Mouse (Mus musculus) spleen, postnatal 14 days (tissue): ENCODE data around the gene 6030458C11Rik.
"Not testable (repeated sequence)": the region's sequence is repeated elsewhere in the genome, so short reads cannot be mapped to it uniquely, and the experiment has no call there.

ENCODE experiments used
- DNase-seq, 2 experiments: peaks; one replicate each; pipeline ENCODE4 v3.0.0; 2021 to 2022; ENCODE audit warnings: low spot score in 2 of 2

Gene 6030458C11Rik

GRCm38 (mm10) chr15:12822416-12823395, 1.7 kb downstream of the 6030458C11Rik start:
- no peak for DNase-seq

DNA sequence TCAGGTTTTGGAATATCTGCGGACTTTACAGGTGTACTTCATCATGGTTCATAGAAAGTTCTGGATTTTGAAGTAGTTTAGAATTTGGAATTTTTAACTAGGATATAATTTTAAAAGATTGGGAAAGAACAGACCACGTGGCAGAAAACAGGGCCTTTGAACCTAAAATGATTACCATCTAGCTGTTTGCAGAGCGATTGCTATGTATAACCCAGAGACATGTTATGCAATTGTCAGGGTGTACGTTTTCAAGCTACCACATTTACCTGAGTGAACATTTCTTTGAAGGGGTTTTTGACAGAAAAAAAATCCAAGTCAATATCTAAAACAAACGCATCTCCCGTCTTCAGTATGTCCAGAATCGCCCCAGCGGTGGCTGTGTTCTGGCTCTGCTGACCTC, 6.9 kb downstream of the 6030458C11Rik start:
- DNase-seq, result no peak

DNA sequence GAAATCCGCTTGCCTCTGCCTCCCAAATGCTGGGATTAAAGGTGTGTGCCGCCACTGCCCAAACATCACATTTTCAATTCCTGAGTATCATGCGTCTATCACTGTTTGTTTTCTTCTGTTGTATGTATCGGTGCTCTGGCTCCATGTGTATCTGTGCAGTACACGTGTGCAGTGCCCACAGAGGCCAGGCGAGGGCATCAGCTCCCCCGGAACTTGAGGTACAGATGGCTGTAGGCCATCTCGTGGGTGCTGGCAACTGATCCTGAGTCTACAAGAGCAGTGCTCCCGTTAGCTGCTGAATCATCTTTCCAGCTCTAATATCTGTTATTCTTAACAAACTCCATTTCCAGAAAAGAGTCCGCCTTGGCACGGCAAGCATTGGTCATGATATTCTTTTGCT, 11.8 kb downstream of the 6030458C11Rik start:
- no peak for DNase-seq

DNA sequence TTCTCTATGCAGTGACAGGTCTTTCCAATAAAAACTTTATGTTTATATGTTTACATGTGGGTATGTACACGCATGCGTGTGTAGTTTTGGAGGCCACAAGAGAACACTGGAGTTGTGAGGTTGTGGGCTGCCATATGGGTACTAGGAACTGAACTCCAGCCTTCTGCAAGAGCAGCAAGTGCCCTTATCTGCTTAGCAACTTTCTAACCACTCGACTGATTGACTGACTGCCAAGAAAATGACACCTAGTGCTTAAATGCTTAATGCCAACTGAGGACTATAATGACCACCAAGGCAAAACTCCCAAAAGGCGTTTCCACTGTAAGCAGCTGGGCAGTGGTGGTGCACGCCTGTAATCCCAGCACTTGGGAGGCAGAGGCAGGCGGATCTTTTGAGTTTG, 15.1 kb downstream of the 6030458C11Rik start:
- DNase-seq, result no peak

- no peak for DNase-seq
Measured at GRCm38 (mm10) chr15:12807088-12807487, 17.4 kb downstream of the 6030458C11Rik start.

GRCm38 (mm10) chr15:12805071-12805470, 19.4 kb downstream of the 6030458C11Rik start:
- no peak for DNase-seq

DNA sequence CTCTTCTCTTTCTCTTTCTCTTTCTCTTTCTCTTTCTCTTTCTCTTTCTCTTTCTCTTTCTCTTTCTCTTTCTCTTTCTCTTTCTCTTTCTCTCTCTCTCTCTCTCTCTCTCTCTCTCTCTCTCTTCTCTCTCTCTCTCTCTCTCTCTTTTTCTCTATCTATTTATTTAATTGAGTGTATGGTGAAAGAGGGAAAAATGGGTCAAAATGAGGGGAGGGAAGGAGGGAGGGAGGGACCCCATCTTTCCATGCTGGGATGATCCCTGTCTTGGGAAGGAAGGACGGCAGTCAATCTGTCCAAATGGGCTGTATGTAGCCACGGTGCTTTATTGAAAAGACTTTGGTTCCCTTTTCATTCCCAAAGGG, 23.3 kb downstream of the 6030458C11Rik start:
- not testable (repeated sequence) for DNase-seq

- no peak for DNase-seq
Measured at GRCm38 (mm10) chr15:12800405-12801141, 23.9 kb downstream of the 6030458C11Rik start.

GRCm38 (mm10) chr15:12798043-12798442, 26.4 kb downstream of the 6030458C11Rik start:
- no peak for DNase-seq

DNA sequence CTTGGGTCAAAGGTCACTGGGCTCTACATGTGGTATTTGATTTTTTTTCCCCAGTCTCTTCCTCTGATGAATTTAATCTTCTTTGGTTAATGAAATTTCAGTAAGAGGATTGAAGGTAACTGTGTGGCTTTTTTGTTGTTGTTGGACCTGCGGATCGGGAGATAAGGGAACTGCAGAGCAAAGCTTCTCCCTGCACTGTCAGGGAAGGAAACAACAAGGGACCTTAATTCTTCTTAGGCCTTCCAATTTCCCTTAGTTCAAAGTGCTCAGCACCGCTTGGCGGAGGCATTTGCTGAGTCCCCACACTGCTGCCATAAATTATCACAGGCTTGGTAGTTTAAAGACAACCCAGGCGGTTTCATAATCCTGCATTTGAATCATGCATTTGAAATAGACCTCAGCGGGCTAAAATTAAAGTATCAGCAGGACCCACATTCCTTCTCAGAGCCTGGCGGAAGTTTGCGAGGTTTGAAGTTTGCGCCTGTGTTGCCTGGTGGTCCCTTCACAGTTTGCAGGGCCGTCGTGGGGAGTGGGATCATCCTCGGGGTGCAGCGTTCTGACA, 28.5 kb downstream of the 6030458C11Rik start:
- no peak for DNase-seq

- DNase-seq, result peak in 1 of 2 experiments; percentile 40
Measured at GRCm38 (mm10) chr15:12795457-12795894, 29.0 kb downstream of the 6030458C11Rik start.

DNA sequence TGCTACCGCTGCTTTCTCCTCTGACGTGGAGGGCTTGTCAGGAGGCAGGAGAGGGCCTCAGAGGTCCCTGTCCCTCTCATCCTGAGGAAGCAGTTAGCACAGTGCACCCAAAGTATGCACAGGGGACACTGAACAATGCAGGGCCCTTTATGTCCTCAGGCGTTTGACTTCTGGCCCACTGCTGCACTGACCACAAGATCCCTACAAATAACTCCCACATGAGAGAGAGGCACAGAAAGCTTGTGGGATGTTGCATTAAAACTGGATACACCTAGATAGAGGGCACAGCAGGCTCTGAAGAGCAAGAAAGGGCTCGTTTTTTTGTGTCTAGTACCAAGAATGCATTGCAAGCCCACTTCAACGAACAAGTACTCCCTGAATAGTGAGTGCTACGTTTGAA, 30.1 kb downstream of the 6030458C11Rik start:
- no peak for DNase-seq

- no peak for DNase-seq
Measured at GRCm38 (mm10) chr15:12789406-12789867, 35.0 kb downstream of the 6030458C11Rik start.

GRCm38 (mm10) chr15:12788536-12788935, 35.9 kb downstream of the 6030458C11Rik start:
- DNase-seq, result no peak

DNA sequence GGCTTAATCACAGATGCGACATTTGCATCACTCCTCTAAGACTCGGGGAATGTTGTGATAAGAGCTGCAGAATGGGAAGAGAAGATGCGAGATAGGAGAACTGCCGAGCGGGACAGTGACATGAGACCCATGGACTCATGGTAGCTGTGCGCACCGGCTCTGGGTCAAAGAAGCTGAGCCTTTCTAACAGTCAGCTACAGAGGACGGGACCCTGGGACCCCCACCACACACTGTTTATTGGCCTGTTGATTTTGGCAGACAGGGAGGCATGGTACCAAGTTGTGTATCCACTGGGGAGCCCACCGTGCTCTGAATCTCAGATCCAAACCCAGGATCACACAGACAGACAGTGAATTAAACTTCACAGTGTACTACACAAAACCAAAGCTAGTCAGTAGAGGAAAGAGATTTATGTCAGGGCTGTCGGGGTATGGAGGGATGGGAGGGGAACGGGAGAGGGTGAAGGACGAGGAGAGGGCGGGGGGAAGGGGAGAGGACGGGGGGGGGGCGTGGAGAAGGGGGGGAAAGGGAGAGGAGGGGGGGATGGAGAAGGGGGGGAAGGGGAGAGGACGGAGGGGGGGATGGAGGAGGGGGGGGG, 42.6 kb downstream of the 6030458C11Rik start:
- no peak for DNase-seq

GRCm38 (mm10) chr15:12781296-12781695, 43.2 kb downstream of the 6030458C11Rik start:
- no peak for DNase-seq

DNA sequence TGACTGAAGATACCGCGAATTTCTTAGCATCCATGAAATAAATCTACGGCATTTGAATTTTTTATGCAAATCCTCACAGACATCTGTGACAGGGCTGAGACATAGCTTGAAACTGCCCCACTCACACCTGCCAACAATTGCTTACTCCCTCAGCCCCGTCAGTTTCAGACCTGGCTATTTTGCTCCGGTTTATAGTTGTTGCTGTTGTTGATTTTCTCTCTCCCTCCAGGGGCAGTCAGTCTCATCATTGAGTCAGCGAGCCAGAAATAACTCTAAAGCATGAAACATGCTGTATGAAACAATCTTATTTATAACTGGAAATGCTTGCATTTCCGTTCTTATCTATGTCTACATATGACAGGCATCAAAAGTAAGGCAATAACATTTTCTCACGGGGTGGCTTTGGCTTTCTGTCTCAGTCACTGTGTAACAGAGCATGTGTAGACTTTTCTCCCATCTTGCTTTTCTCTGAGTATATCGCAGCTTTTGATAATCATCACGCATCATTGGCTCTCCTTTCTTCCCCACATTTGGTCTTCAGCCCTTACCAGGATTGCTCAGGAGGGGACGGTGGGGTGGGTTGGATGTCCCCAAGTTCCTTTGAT, 50.2 kb downstream of the 6030458C11Rik start:
- no peak for DNase-seq

GRCm38 (mm10) chr15:12770958-12771357, 53.5 kb downstream of the 6030458C11Rik start:
- DNase-seq, result no peak

GRCm38 (mm10) chr15:12766848-12767247, 57.6 kb downstream of the 6030458C11Rik start:
- no peak for DNase-seq

DNA sequence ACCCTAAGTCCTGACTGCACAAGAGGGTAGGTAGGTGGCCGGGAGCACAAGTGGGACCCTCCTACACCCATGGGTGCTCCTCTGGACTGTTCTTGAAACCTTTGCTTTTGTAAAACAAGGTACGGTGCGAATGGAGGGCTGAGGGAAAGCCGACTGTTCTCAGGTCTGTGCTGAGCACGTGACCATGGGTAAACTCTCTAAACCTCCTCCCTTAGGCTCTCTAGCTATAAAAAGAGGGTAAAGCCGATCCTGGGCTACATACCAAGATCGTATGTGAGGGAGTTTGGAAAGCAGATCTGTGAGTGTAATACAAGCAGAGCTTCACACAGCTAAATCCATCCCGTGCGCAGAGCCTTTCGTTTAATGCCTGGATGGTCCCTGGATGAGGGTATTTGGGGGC, 61.3 kb downstream of the 6030458C11Rik start:
- DNase-seq, result no peak

- DNase-seq, result no peak
Measured at GRCm38 (mm10) chr15:12762258-12762913, 62.1 kb downstream of the 6030458C11Rik start.
